Mouse (Mus musculus): ENCODE data around the gene Lhfpl2. TPM values are rescaled to one million over a fixed set of nuclear protein-coding genes. Genes with fewer than 3 reads are reported as not detected.

Lhfpl2 gene
- polyA plus RNA-seq, 1 experiment from 2014 or later = 4.3 TPM

GRCm38 (mm10) chr13:94059373-94059772, 1.8 kb downstream of the Lhfpl2 start:
- no peak for TF ChIP-seq EP300 (IDR thresholded peaks at IDR 0.05; ENCODE audit: low read depth)
- no peak for TF ChIP-seq CTCF (IDR thresholded peaks at IDR 0.05; ENCODE audit: low read depth)
- Histone ChIP-seq H3K36me3 (replicated peaks; ENCODE audit: insufficient read depth, low read length) (no peaks in the 10 kb centered on the region), H3K4me3 (ENCODE audit: low read depth, low read length) (no peak overlapping the region), H3K9me3 (ENCODE audit: low read length) (no peaks in the 10 kb centered on the region), H3K9ac (replicated peaks) (no peak overlapping the region), H3K4me2 (ENCODE audit: low read depth, low read length) (no peak overlapping the region), H3K4me1 (ENCODE audit: insufficient read depth) (peaks cover 14% of the 10 kb centered on the region), H3K27me3 (ENCODE audit: insufficient read depth, low read length) (peaks cover 35% of the 10 kb centered on the region), H3K27ac (ENCODE audit: low read depth) (no peak overlapping the region)
- DNase-seq (no peak), ATAC-seq (no peak)
- WGBS (ENCODE audit: insufficient replicate concordance) = 83% methylated on average over 4 of the region's 4 CpGs

DNA sequence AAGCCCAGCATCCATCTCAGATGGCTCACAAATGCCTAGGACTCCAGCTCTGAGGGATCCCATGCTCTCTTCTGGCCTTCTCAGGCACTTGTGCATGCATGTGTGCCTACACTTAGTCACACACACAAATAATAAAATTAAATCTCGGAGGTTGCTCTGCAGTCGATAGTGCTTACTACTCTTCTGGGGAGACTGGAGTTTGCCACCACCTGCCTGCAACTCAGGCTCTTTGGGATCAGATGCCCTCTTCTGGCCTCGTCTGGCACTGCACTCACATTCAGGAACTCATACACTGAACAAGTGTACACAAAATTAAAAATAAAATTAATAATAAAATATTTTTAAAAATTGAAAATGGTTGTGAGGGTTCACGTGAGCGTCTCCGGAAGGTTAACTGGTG, 2.2 kb downstream of the Lhfpl2 start:
- no peak for TF ChIP-seq EP300 (IDR thresholded peaks at IDR 0.05; ENCODE audit: low read depth)
- TF ChIP-seq CTCF (IDR thresholded peaks at IDR 0.05; ENCODE audit: low read depth) = peak; percentile 64
- H3K4me3 ChIP-seq (ENCODE audit: low read depth, low read length) = no peak overlapping the region
- no peak overlapping the region for H3K27ac ChIP-seq (ENCODE audit: low read depth)
- H3K27me3 ChIP-seq (ENCODE audit: insufficient read depth, low read length) = peaks cover 34% of the 10 kb centered on the region
- peak; percentile 47 for DNase-seq
- no peaks in the 10 kb centered on the region for H3K36me3 ChIP-seq (replicated peaks; ENCODE audit: insufficient read depth, low read length)
- 70% methylated on average over 6 of the region's 6 CpGs for WGBS (ENCODE audit: insufficient replicate concordance)
- no peak for ATAC-seq
- H3K4me1 ChIP-seq (ENCODE audit: insufficient read depth) = peaks cover 14% of the 10 kb centered on the region
- no peak overlapping the region for H3K9ac ChIP-seq (replicated peaks)
- H3K9me3 ChIP-seq (ENCODE audit: low read length) = no peaks in the 10 kb centered on the region
- no peak overlapping the region for H3K4me2 ChIP-seq (ENCODE audit: low read depth, low read length)

- Histone ChIP-seq H3K4me3 (ENCODE audit: low read depth, low read length) (no peak overlapping the region), H3K9me3 (ENCODE audit: low read length) (no peaks in the 10 kb centered on the region), H3K4me1 (ENCODE audit: insufficient read depth) (peaks cover 14% of the 10 kb centered on the region), H3K27ac (ENCODE audit: low read depth) (no peak overlapping the region), H3K27me3 (ENCODE audit: insufficient read depth, low read length) (peaks cover 32% of the 10 kb centered on the region), H3K9ac (replicated peaks) (no peak overlapping the region), H3K36me3 (replicated peaks; ENCODE audit: insufficient read depth, low read length) (no peaks in the 10 kb centered on the region), H3K4me2 (ENCODE audit: low read depth, low read length) (no peak overlapping the region)
- DNase-seq (no peak), ATAC-seq (no peak)
- 68% methylated on average over 3 of the region's 3 CpGs for WGBS (ENCODE audit: insufficient replicate concordance)
- no peak for TF ChIP-seq EP300 (IDR thresholded peaks at IDR 0.05; ENCODE audit: low read depth)
Measured at GRCm38 (mm10) chr13:94060461-94060860, 2.9 kb downstream of the Lhfpl2 start.

DNA sequence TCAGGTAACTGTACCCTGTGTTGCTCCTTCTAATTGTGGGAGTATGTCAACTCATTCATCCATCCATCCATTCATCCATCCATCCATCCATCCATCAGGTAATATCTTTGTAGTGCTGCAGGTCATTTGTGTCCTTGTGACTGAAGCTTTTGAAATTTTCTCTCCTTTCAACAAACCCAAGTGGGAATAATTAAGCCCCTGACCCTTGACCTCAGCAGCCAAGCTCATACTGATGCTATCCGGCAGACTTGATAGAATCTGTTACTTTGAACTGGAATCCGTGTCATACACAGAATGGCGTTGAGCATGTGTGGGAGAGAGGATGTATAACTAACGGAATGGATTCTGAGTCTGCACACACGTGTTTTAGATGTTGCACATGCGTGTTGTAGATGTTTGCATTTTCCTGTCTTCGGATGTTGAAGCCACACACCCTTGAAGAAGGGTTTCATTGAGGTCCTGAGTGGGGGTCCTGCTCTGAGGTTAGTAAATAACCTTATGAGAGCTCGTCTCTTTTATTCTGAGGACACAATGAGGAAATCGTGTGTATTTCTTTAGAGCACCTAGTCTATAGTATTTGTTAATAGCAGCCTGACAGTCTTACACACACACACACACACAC, 3.8 kb downstream of the Lhfpl2 start:
- no peak for DNase-seq
- no peak overlapping the region for H3K9ac ChIP-seq (replicated peaks)
- peaks cover 14% of the 10 kb centered on the region for H3K4me1 ChIP-seq (ENCODE audit: insufficient read depth)
- H3K27me3 ChIP-seq (ENCODE audit: insufficient read depth, low read length) = peaks cover 27% of the 10 kb centered on the region
- TF ChIP-seq EP300 (IDR thresholded peaks at IDR 0.05; ENCODE audit: low read depth) = no peak
- H3K27ac ChIP-seq (ENCODE audit: low read depth) = no peak overlapping the region
- H3K9me3 ChIP-seq (ENCODE audit: low read length) = no peaks in the 10 kb centered on the region
- WGBS (ENCODE audit: insufficient replicate concordance) = 74% methylated on average over 9 of the region's 9 CpGs
- H3K4me2 ChIP-seq (ENCODE audit: low read depth, low read length) = no peak overlapping the region
- no peaks in the 10 kb centered on the region for H3K36me3 ChIP-seq (replicated peaks; ENCODE audit: insufficient read depth, low read length)
- no peak for ATAC-seq
- no peak overlapping the region for H3K4me3 ChIP-seq (ENCODE audit: low read depth, low read length)

DNA sequence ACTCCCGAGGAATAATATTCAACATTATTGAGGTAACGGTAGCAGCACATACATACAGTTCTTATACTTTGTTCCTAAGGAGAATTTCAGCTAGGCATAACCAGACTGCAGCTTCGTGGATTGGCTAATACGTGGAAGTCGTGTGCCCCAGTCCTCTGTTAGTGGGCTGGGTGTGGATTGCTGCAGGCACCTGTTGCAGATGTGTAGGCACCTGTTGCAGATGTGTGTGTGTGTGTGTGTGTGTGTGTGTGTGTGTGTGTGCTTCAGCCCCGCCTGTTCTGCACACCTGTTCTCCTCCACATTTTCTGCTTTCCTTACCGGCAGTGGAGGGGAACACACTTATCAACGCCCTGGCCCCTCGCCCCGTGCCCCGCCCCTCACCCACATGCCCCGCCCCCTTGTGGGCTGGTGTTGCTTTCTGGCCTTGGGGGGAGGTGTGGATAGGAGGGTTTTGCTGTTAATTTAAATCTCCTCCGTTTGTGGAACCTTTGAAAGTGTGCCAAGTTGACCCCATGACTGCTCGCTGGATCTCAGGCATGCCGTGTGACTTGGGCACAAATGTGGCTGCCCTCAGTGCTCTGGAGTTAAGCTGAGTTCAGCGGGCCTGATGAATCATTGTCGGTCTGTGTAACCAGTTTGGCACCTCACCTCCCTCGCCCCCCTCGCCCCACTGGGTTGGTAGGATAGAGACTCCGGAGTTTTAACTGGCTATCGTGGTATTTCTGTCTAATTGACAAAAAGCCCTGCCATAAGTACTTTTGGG, 4.9 kb downstream of the Lhfpl2 start:
- Histone ChIP-seq H3K36me3 (replicated peaks; ENCODE audit: insufficient read depth, low read length) (no peaks in the 10 kb centered on the region), H3K4me1 (ENCODE audit: insufficient read depth) (peaks cover 12% of the 10 kb centered on the region), H3K27me3 (ENCODE audit: insufficient read depth, low read length) (peaks cover 19% of the 10 kb centered on the region), H3K9ac (replicated peaks) (0 out of 2 replicates have a peak overlapping the region, but pooled peaks have one; percentile 21), H3K27ac (ENCODE audit: low read depth) (no peak overlapping the region), H3K4me2 (ENCODE audit: low read depth, low read length) (peak overlapping the region; percentile 47), H3K4me3 (ENCODE audit: low read depth, low read length) (no peak overlapping the region), H3K9me3 (ENCODE audit: low read length) (no peaks in the 10 kb centered on the region)
- peak; percentile 58 for ATAC-seq
- no peak for TF ChIP-seq EP300 (IDR thresholded peaks at IDR 0.05; ENCODE audit: low read depth)
- no peak for TF ChIP-seq CTCF (IDR thresholded peaks at IDR 0.05; ENCODE audit: low read depth)
- peak; percentile 55 for DNase-seq
- 11% methylated on average over 21 of the region's 21 CpGs for WGBS (ENCODE audit: insufficient replicate concordance)

- H3K27me3 ChIP-seq (ENCODE audit: insufficient read depth, low read length) = peaks cover 13% of the 10 kb centered on the region
- ATAC-seq = peak; percentile 56
- WGBS (ENCODE audit: insufficient replicate concordance) = 34% methylated on average over 8 of the region's 8 CpGs
- H3K9me3 ChIP-seq (ENCODE audit: low read length) = no peaks in the 10 kb centered on the region
- no peak overlapping the region for H3K27ac ChIP-seq (ENCODE audit: low read depth)
- peaks cover 12% of the 10 kb centered on the region for H3K4me1 ChIP-seq (ENCODE audit: insufficient read depth)
- peak; percentile 47 for DNase-seq
- TF ChIP-seq EP300 (IDR thresholded peaks at IDR 0.05; ENCODE audit: low read depth) (no peak), CTCF (IDR thresholded peaks at IDR 0.05; ENCODE audit: low read depth) (peak; percentile 58)
- no peak overlapping the region for H3K4me3 ChIP-seq (ENCODE audit: low read depth, low read length)
- peak overlapping the region; percentile 47 for H3K4me2 ChIP-seq (ENCODE audit: low read depth, low read length)
- H3K9ac ChIP-seq (replicated peaks) = no peak overlapping the region
- H3K36me3 ChIP-seq (replicated peaks; ENCODE audit: insufficient read depth, low read length) = no peaks in the 10 kb centered on the region
Measured at GRCm38 (mm10) chr13:94063156-94063555, 5.6 kb downstream of the Lhfpl2 start.
